Mouse (Mus musculus) left cerebral cortex, postnatal 4 days (tissue): ENCODE data around the gene Nr2f1. TPM values are rescaled to one million over a fixed set of nuclear protein-coding genes. Genes with fewer than 3 reads are reported as not detected.

ENCODE experiments used
- total RNA-seq, 2 experiments: library from RNA; stranded (reverse); gene quantifications; 2 replicates each; pipeline ENCODE4 v1.2.3; 2021

The Nr2f1 gene
- total RNA-seq, 2 experiments from 2014 or later = 214 to 215 TPM

Other genes with a start within 250 kb of the Nr2f1 start
- gene Pou5f2, start 174.9 kb downstream of the Nr2f1 start, total RNA-seq = 1 to 10 TPM; 1.9 to 3.3 TPM